Mouse (Mus musculus) megakaryocyte progenitor cell, adult 5-6 weeks (primary cell): ENCODE results near the gene Elf5. TPM values are rescaled to one million over a fixed set of nuclear protein-coding genes. Genes with fewer than 3 reads are reported as not detected.
A peak's percentile ranks its signal among the peaks of the same experiment; 100 is the strongest.

Source experiments
- ATAC-seq: replicated peaks from 2 replicates; pipeline ENCODE4 v1.8.0; 2016; ENCODE audit warnings: mild to moderate bottlenecking, moderate TSS enrichment, inconsistent platforms; ENCODE audit not compliant: poor library complexity
- total RNA-seq, 2 experiments: library from RNA; stranded (forward) in 1 of 2; stranded (reverse) in 1 of 2; fragments of 157-497, 149-512 nt in 1 of 2; fragments of 200-1000 nt in 1 of 2; gene quantifications; 2 replicates each; pipeline versions ENCODE4 v1.2.3 to v1.2.4; 2015 to 2017

The Elf5 gene
- total RNA-seq, 2 experiments from 2014 or later = not detected

- no peak for ATAC-seq
Observed at GRCm38 (mm10) chr2:103473362-103473761, 61.9 kb downstream of the Elf5 start.

GRCm38 (mm10) chr2:103476180-103476579, 64.7 kb downstream of the Elf5 start:
- ATAC-seq = no peak

- ATAC-seq = no peak
Observed at GRCm38 (mm10) chr2:103476657-103477056, 65.2 kb downstream of the Elf5 start.

DNA sequence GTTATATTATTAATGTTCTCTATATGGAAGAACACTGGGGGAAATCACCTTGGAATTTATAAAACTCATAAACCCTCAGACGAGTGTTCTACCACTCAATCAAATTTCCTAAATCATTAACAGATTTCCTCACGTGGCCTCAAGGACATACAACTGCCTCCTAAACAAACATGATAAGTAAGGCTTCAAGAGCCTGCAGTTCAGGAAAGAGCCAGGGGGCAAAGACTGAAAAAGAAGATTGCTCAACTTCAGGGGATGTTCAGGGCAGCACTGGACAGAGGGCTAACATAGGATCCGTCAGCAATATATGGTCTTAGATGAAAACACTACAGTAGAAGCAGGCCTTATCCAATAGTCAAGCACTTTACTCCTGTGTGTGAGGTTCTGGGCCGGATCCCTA, 66.0 kb downstream of the Elf5 start:
- no peak for ATAC-seq

GRCm38 (mm10) chr2:103478326-103478725, 66.8 kb downstream of the Elf5 start:
- ATAC-seq = no peak

GRCm38 (mm10) chr2:103480240-103480639, 68.8 kb downstream of the Elf5 start:
- ATAC-seq = peak; percentile 36

GRCm38 (mm10) chr2:103480871-103481270, 69.4 kb downstream of the Elf5 start:
- ATAC-seq = no peak

DNA sequence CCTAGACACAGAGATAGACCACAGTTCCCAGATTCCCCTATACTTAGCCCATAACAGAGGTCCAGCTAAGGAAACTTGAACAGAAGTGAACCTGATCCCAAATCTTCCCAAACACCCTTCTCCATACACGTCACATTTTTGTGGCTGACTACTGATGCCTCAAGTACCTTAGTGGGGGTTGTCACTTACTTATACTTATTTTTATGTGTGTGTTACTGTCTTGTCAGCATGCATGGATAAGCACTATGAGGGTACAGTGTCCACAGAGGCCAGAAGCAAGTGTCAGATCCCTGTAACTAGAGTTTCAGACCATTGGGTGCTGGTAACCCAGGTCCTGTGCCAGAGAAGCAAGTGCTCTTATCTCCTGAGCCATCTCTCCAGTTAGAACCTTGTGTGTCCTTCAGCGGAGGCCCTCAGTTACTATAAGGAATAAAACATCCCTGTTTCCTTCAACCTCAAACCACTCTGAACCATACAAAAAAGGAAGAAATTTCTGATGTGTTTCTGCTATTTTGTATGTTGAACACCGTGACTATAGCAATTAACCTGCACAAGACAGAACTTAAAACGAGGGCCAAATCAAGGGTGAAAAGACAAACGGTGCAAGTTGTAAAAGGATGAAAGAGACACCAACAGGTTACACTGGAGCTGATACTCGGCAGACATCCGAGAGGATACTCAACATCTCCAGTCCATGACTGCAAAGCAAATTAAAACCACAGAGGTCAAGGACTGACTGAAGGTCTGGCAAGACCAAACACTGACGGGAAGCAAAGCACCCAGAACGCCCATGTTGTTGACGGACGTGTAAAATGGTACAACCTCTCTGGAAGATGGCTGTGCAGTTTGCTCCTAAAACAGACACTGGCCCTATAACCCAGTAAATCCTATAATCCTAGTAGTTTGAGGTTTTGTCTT, 70.1 kb downstream of the Elf5 start:
- no peak for ATAC-seq

GRCm38 (mm10) chr2:103483289-103483985, 71.9 kb downstream of the Elf5 start:
- peak; percentile 18; the same call in 1 of the 2 replicates for ATAC-seq

DNA sequence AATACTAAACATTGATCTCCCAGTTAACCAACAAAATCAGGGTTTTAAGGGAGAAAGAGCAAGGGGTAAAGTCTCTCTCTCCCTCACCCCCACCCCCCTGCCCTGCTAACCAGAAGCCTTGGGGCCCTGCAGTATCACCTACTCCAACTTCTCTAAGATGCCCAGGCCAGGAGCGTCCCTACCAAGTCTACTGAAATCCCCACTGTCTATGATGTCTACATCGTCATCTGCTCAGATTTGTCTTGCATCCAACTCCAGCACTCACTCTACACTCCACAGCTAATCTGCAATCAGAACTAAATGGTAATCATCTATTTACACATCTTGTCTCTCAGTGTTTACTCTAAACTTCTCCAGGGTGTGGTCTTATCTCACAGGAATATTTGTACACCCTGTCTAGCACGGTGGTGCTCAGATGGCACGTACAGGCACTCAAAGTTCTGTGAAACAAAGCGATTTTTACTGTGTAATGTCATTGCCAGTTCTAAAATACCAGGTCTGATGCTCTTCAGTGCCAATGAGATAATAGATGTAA, 72.6 kb downstream of the Elf5 start:
- ATAC-seq = 0 out of 2 replicates have a peak, but pooled peaks have one; percentile 6

DNA sequence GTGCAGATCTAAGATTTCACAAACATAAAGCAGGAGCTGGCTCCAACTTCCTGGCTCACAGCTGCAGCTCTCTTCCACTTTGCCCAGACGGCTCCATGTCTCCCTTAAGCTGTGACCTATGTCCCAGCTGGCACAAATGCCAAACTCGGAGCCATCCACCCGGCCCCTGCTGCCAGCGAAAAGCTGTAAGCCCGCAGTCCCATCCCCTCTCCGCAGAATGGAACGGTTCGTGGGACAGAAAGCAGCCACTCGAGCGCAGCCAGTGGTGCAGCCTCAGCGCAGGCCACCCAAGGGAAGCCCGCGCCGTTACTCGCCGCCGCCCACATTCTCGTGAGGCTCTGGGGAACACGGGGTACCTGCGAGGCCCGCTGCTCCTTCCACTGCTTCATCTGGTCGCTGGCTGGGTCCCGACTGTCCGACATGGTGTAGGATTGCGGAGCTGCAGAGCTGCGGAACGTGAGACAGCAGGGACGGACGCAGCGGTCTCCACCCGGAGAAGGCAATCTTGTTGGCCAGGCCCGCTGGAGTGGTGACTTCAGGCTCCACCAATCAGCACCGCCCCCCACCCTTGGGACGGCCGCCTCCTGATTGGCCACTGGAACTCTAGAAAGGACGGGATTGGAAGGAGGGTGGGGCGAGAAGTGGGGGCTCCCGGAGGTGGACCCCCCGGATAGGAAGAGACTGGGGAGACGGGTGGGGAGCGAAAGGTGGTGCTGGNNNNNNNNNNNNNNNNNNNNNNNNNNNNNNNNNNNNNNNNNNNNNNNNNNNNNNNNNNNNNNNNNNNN, 73.3 kb downstream of the Elf5 start, which contains the start of gene Cat:
TSS of gene Cat (minus strand) at position 544 of the 785 bp plus-strand sequence.
- ATAC-seq = peak; percentile 83

- ATAC-seq = no peak
Observed at GRCm38 (mm10) chr2:103492526-103492925, 81.0 kb downstream of the Elf5 start.

- no peak for ATAC-seq
Observed at GRCm38 (mm10) chr2:103493827-103494226, 82.3 kb downstream of the Elf5 start.

DNA sequence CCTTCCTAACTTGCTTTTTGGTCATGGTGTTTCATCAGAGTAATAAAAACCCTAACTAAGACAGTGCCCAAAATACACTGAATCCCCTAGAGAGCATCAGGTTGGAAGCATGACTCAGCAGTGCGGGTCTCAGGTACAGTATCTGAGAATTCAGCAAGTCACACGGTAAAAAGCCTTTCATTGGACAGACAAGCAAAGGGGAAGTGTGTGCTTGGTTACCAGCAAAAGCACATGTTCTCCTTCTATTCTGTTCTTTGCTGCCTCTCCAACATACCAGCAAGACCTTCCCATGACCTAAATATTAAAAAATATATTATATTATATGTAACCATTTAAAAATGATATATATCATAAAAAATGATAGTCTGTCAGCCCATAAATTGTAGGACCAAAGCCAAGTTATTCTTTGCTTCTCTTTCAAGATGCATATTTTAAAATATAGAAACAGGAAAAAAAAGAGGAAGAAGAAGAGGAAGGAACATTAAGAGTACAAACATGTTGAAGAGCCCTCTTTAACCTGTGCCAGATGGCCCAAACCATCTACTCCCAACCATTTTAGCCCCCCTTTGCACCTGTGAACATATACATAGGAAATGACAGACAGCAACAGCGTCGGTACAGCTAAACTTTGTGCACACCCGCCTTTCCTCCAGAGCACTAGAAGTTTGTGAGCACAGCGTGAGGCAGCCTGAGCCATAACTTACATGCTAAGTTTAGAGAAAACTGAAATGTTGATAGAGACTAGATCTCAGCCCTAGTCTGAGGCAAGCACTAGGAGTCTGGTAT, 84.3 kb downstream of the Elf5 start:
- 0 out of 2 replicates have a peak, but pooled peaks have one; percentile 54 for ATAC-seq

Other genes starting within 250 kb of the Elf5 start
- gene Ehf, start 108.4 kb upstream of the Elf5 start, total RNA-seq (2015) = not detected in 2 replicates
- gene Ehf, start 108.4 kb upstream of the Elf5 start, total RNA-seq (2017) = not detected in 2 replicates
- gene Cat, start 73.5 kb downstream of the Elf5 start, total RNA-seq (2015) = 117 and 125 TPM in 2 replicates
- gene Cat, start 73.5 kb downstream of the Elf5 start, total RNA-seq (2017) = 36.0 and 36.6 TPM in 2 replicates
- gene Abtb2, start 154.6 kb downstream of the Elf5 start, total RNA-seq (2015) = 0.10 and 0.44 TPM in 2 replicates
- 0.24 and 0.54 TPM in 2 replicates for gene Abtb2, start 154.6 kb downstream of the Elf5 start, total RNA-seq (2017)